Mouse (Mus musculus) heart, embryonic 11.5 days (tissue): ENCODE results near the gene Wdr24. TPM values are rescaled to one million over a fixed set of nuclear protein-coding genes. Genes with fewer than 3 reads are reported as not detected.
A peak's percentile ranks its signal among the peaks of the same experiment; 100 is the strongest.

Source experiments
- ATAC-seq: fragments of 200-750 bp; cut with Nextera tagmentation; replicated peaks from 2 replicates; pipeline ENCODE4 v1.8.0; 2017; ENCODE audit warnings: moderate library complexity; ENCODE audit not compliant: insufficient number of reproducible peaks, low FRiP score, low TSS enrichment
- H3K27ac ChIP-seq: fragments of 300-500 bp; sonication (generic); 2 replicates; pipeline ENCODE4 v1.5.1; 2014; ENCODE audit warnings: mild to moderate bottlenecking, low read depth, low read length
- H3K27me3 ChIP-seq: fragments of 300-500 bp; sonication (generic); 2 replicates; pipeline ENCODE4 v1.6.1; 2014; ENCODE audit warnings: mild to moderate bottlenecking, low read length, mixed read lengths; ENCODE audit not compliant: control insufficient read depth, insufficient read depth
- H3K36me3 ChIP-seq: fragments of 300-500 bp; sonication (generic); 2 replicates; pipeline ENCODE4 v1.6.1; 2014; ENCODE audit warnings: mild to moderate bottlenecking, low read length, moderate library complexity, mixed read lengths; ENCODE audit not compliant: control insufficient read depth, insufficient read depth
- H3K4me1 ChIP-seq: fragments of 300-500 bp; sonication (generic); 2 replicates; pipeline ENCODE4 v1.6.1; 2014; ENCODE audit warnings: low read length; ENCODE audit not compliant: control insufficient read depth, insufficient read depth
- H3K4me2 ChIP-seq: fragments of 300-500 bp; sonication (generic); 2 replicates; pipeline ENCODE4 v1.6.1; 2014; ENCODE audit warnings: mild to moderate bottlenecking, moderate library complexity
- H3K4me3 ChIP-seq: fragments of 300-500 bp; sonication (generic); 2 replicates; pipeline ENCODE4 v1.5.1; 2014; ENCODE audit warnings: low read depth, low read length
- H3K9ac ChIP-seq: fragments of 300-500 bp; sonication (generic); 2 replicates; pipeline ENCODE4 v1.6.1; 2014; ENCODE audit warnings: mild to moderate bottlenecking, low read depth, low read length, moderate library complexity
- H3K9me3 ChIP-seq: fragments of 300-500 bp; sonication (generic); replicated peaks from 2 replicates; pipeline ENCODE4 v1.6.1; 2016; ENCODE audit warnings: low read length; ENCODE audit not compliant: control insufficient read depth
- WGBS: fragments of 180-500 bp; shearing (Covaris S2); extraction: QIAGEN DNeasy Blood & Tissue Kit; methylation state at CpG from one replicate; pipeline ENCODE4 v1.1.7; 2014; ENCODE audit not compliant: insufficient replicate concordance; 5-methylcytosine and 5-hydroxymethylcytosine counted together
- polyA plus RNA-seq: library from polyadenylated mRNA; unstranded; fragments of >200 nt; fragmentation: Nextera tagmentation; extraction: Ambion mirVana; gene quantifications from 2 replicates; pipeline ENCODE4 v1.2.1, GENCODE M21; 2014

Wdr24 gene
- 14.4 and 17.7 TPM in 2 replicates for polyA plus RNA-seq

- Histone ChIP-seq H3K27me3 (peaks cover 33% of the 10 kb centered on the region), H3K4me1 (peaks cover 21% of the 10 kb centered on the region), H3K36me3 (peaks cover 11% of the 10 kb centered on the region), H3K9ac (peak within 1 kb of the TSS; percentile 83), H3K9me3 (no peaks in the 10 kb centered on the region), H3K4me3 (peak within 1 kb of the TSS; percentile 70), H3K27ac (peak within 1 kb of the TSS; percentile 35; the same call in 1 of the 2 replicates), H3K4me2 (peak within 1 kb of the TSS; percentile 97)
- ATAC-seq, result no peak
- under 1% methylated on average over 18 of the region's 18 CpGs for WGBS
Measured at GRCm38 (mm10) chr17:25823452-25823851, at the start of gene Wdr24. Wdr24 (plus strand) TSS chr17:25823627.

- H3K9me3 ChIP-seq, result no peaks in the 10 kb centered on the region
- 82% methylated on average over 10 of the region's 10 CpGs for WGBS
- no peaks in the 10 kb centered on the region for H3K27me3 ChIP-seq
- H3K27ac ChIP-seq, result no peak overlapping the region
- no peak overlapping the region for H3K4me3 ChIP-seq
- H3K4me1 ChIP-seq, result peaks cover 6% of the 10 kb centered on the region
- H3K9ac ChIP-seq, result no peak overlapping the region
- no peak for ATAC-seq
- no peak overlapping the region for H3K4me2 ChIP-seq
- 0 out of 2 replicates have a peak, but pooled peaks cover 2% of the 10 kb centered on the region for H3K36me3 ChIP-seq
Measured at GRCm38 (mm10) chr17:25775318-25776062, 47.9 kb upstream of the Wdr24 start.

DNA sequence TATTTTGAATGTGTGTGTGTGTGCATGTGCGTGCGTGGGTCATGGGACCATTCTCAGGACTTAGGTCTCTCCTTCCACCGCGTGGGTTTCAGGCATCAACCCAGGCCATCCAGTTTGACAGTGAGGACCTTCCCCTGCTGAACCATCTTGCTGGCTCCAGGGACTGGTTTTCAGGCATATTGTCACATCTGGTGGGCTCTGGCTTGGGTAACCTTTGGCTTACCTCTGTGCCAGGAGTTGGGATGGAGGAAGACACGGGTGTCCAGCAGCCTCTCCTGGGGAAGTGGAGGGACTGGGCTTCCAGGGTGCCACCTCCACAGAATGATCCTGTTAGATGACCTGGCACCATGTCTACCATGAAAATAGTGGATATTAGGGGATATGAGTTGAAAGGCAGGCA, 45.5 kb upstream of the Wdr24 start:
- H3K27ac ChIP-seq, result no peak overlapping the region
- no peak overlapping the region for H3K4me2 ChIP-seq
- 91% methylated on average over 5 of the region's 5 CpGs for WGBS
- peaks cover 6% of the 10 kb centered on the region for H3K4me1 ChIP-seq
- no peaks in the 10 kb centered on the region for H3K27me3 ChIP-seq
- no peak for ATAC-seq
- no peak overlapping the region for H3K9ac ChIP-seq
- H3K4me3 ChIP-seq, result no peak overlapping the region
- peaks cover 18% of the 10 kb centered on the region for H3K36me3 ChIP-seq
- no peaks in the 10 kb centered on the region for H3K9me3 ChIP-seq

DNA sequence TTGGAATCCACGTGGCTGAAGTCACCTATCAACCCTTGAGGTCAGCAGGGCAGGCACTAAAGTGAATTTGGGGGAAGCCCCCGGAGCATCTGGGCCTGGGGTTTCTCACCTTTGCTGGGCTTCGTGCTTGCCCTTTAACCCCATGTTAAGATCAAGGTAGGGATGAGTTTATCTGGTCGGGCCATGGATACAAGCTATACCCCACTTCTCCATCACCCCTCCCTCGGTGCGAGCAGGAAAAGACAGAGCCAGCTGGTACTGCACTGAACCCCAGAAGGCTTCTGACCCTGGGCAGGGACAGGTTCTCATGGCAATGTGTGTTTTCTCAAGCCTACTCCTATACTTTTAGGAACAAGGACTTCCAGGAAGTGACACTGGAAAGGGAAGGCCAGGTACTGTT, 42.1 kb upstream of the Wdr24 start:
- no peaks in the 10 kb centered on the region for H3K27me3 ChIP-seq
- 76% methylated on average over 6 of the region's 6 CpGs for WGBS
- ATAC-seq, result no peak
- no peak overlapping the region for H3K27ac ChIP-seq
- no peak overlapping the region for H3K4me3 ChIP-seq
- H3K9me3 ChIP-seq, result no peaks in the 10 kb centered on the region
- H3K9ac ChIP-seq, result no peak overlapping the region
- no peak overlapping the region for H3K4me2 ChIP-seq
- H3K36me3 ChIP-seq, result peaks cover 18% of the 10 kb centered on the region
- H3K4me1 ChIP-seq, result peaks cover 12% of the 10 kb centered on the region

DNA sequence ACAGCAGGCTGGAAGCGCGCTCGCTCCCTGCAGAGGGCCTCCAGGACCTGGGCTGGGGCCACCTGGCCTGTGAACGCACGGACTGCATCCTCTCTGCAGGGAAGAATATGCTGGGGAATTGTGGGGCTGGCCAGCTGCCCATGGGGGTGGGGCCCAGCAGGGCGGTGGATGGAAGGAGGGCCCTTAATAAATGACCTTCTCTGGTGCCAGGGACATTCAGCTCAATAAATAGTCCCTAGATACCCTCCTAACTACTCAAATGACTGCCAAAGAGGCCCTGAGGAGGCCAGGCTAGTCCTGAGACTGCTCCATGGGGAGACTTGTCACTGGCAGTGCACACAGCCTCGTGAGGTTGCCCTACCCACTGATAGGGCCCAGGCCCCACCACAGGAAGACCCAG, 40.3 kb upstream of the Wdr24 start:
- no peak for ATAC-seq
- Histone ChIP-seq H3K9ac (no peak overlapping the region), H3K36me3 (peaks cover 20% of the 10 kb centered on the region), H3K4me1 (peaks cover 12% of the 10 kb centered on the region), H3K27ac (no peak overlapping the region), H3K9me3 (no peaks in the 10 kb centered on the region), H3K27me3 (no peaks in the 10 kb centered on the region), H3K4me3 (no peak overlapping the region), H3K4me2 (no peak overlapping the region)
- 77% methylated on average over 7 of the region's 7 CpGs for WGBS

- Histone ChIP-seq H3K27ac (no peak overlapping the region), H3K4me2 (peak overlapping the region; percentile 78), H3K4me1 (peaks cover 12% of the 10 kb centered on the region), H3K36me3 (peaks cover 20% of the 10 kb centered on the region), H3K4me3 (peak overlapping the region; percentile 69; the same call in 1 of the 2 replicates), H3K9me3 (no peaks in the 10 kb centered on the region), H3K9ac (peak overlapping the region; percentile 80), H3K27me3 (no peaks in the 10 kb centered on the region)
- no peak for ATAC-seq
- 80% methylated on average over 14 of the region's 15 CpGs for WGBS
Measured at GRCm38 (mm10) chr17:25783861-25784574, 39.4 kb upstream of the Wdr24 start.

DNA sequence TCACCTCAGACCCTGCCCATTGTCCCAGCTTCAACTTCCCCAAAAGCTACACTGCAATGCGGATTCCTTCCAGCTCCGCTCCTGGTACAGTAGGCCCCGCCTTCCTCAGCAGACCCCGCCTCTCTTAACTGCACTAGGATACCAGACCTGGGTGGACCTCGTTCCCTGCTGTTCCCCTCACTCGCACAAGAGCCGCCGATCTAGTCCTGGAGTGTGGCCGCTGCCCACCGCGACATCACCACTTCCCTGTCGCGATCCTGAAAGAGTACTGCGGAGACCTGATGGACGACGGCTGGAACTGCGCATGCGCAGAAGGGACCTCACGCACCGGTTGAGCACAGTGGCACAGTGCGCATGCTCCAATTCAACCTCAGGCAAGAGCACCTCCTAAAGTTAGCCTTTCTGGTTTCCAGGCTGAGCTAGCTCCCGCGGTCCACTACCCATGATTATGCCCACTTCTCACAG, 38.1 kb upstream of the Wdr24 start, which contains the start of gene Haghl:
Gene Haghl (minus strand): TSS at position 393 of the 465 bp plus-strand sequence.
- H3K36me3 ChIP-seq, result peaks cover 27% of the 10 kb centered on the region
- H3K4me2 ChIP-seq, result peak within 1 kb of the TSS; percentile 78
- no peaks in the 10 kb centered on the region for H3K27me3 ChIP-seq
- H3K9me3 ChIP-seq, result no peaks in the 10 kb centered on the region
- 0% methylated on average over 23 of the region's 23 CpGs for WGBS
- H3K27ac ChIP-seq, result peak within 1 kb of the TSS; percentile 81
- H3K9ac ChIP-seq, result peak within 1 kb of the TSS; percentile 80
- peaks cover 12% of the 10 kb centered on the region for H3K4me1 ChIP-seq
- peak within 1 kb of the TSS; percentile 69 for H3K4me3 ChIP-seq
- peak; percentile 76 for ATAC-seq

DNA sequence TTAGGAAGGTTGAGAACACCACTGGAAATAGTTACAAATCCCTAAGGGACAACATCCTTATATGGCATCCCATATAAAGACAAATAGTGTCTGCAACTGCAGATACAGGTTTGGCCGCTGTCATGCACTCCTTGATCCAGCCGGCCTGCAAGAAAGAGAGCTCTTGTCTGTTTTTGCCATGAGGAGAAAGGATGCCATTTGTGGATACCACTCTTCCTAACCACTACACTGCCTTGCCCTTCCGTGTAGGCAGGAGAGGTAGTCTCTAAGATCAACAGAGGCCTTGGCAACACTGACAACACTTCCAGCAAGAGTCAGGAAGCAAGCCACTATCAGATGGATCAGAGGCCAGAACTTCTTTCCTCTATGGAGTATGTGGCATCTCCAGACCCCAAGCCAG, 37.1 kb upstream of the Wdr24 start, which contains the start of gene Ccdc78:
Gene Ccdc78 (plus strand): TSS at position 301 of the 400 bp plus-strand sequence.
- H3K9me3 ChIP-seq, result no peaks in the 10 kb centered on the region

More for the DNA sequence above, 37.1 kb upstream of the Wdr24 start, which contains the start of gene Ccdc78:
- Histone ChIP-seq H3K27ac (peak within 1 kb of the TSS; percentile 81), H3K9ac (peak within 1 kb of the TSS; percentile 80), H3K4me1 (peaks cover 20% of the 10 kb centered on the region), H3K4me2 (peak within 1 kb of the TSS; percentile 78), H3K4me3 (peak within 1 kb of the TSS; percentile 69), H3K27me3 (no peaks in the 10 kb centered on the region), H3K36me3 (peaks cover 27% of the 10 kb centered on the region)
- no peak for ATAC-seq
- 73% methylated on average over 3 of the region's 3 CpGs for WGBS
